Mouse (Mus musculus): ENCODE data around the gene Leng1. TPM values are rescaled to one million over a fixed set of nuclear protein-coding genes. Genes with fewer than 3 reads are reported as not detected.
A peak's percentile ranks its signal among the peaks of the same experiment; 100 is the strongest.

The Leng1 gene
- polyA plus RNA-seq, 1 experiment from 2014 or later, result 14.1 TPM

- WGBS, result 54% methylated on average over 3 of the region's 3 CpGs
- ATAC-seq (ENCODE audit: insufficient number of reproducible peaks, insufficient read depth, low FRiP score, low read depth), result no peak
- Histone ChIP-seq H3K27ac (ENCODE audit: low read length) (no peak overlapping the region), H3K9ac (replicated peaks; ENCODE audit: low read depth, low read length) (peak overlapping the region; percentile 80), H3K4me2 (replicated peaks; ENCODE audit: low read depth, low read length) (peak overlapping the region; percentile 98), H3K36me3 (ENCODE audit: control insufficient read depth, insufficient read depth, low read length) (peaks cover 13% of the 10 kb centered on the region; the same call in 1 of the 2 replicates), H3K27me3 (ENCODE audit: control insufficient read depth, insufficient read depth, low read length) (no peaks in the 10 kb centered on the region), H3K4me3 (ENCODE audit: low read depth, low read length) (peak overlapping the region; percentile 73), H3K9me3 (ENCODE audit: control insufficient read depth, low read depth, low read length) (no peaks in the 10 kb centered on the region), H3K4me1 (ENCODE audit: control insufficient read depth, insufficient read depth, low read length) (peaks cover 18% of the 10 kb centered on the region)
These were observed 35.2 kb downstream of the Leng1 start for GRCm38 (mm10) chr7:3630478-3630815.

DNA sequence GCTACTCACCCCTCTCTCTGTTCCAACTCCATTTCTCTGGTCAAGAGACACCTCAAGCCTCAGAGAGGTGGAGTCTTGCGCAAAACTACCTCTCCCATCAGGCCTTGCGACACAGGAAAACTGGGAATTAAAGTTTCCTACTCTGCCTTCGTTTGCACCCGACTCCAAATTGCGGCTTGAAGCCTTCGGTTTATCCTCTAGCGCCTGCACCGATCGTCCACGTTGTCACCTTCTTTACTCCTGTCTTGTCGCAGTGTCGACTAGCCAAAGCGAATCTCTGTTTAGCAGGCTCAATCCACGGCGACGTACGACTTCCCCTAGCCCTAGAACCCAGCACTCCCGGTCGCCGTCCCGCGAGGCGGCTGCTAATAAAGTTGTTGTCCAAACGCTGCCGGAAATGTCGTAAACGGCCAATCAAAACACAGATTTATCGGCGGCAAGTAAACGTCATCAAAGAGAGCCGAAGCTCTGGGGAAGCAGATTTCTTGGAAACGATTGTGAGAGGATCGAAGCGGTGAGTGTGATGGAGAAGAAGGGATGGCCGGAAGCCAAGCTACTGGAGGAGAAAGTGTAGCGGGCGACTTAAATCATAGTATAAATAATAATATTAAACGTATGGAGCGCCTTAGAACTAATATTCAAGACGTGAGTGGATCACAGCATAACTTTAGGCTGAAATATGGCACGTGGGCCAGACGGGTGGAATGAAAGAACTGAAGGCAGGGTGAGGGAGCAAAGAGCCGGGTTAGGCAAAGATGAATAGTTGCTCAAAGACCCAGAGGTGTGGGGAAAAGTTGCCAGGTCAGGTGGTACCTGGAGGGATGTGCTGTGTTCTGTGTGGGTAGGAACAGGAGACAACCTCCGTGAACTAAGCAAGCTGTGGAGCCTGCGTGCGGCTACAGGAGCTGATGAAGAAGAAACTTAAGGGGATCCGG lies 35.8 kb downstream of the Leng1 start, which contains the start of the genes Tfpt and Prpf31:
TSS of gene Tfpt (minus strand) at position 387 of the 935 bp plus-strand sequence.
TSS of gene Prpf31 (plus strand) at position 443 of the 935 bp plus-strand sequence.
- H3K4me3 ChIP-seq (ENCODE audit: low read depth, low read length), result peak within 1 kb of the TSS; percentile 73
- peak within 1 kb of the TSS; percentile 61; the same call in 1 of the 2 replicates for H3K27ac ChIP-seq (ENCODE audit: low read length)
- 1% methylated on average over 47 of the region's 47 CpGs for WGBS
- no peaks in the 10 kb centered on the region for H3K9me3 ChIP-seq (ENCODE audit: control insufficient read depth, low read depth, low read length)
- ATAC-seq (ENCODE audit: insufficient number of reproducible peaks, insufficient read depth, low FRiP score, low read depth), result peak; percentile 84
- peak within 1 kb of the TSS; percentile 80 for H3K9ac ChIP-seq (replicated peaks; ENCODE audit: low read depth, low read length)
- H3K36me3 ChIP-seq (ENCODE audit: control insufficient read depth, insufficient read depth, low read length), result peaks cover 14% of the 10 kb centered on the region; the same call in 1 of the 2 replicates
- H3K4me2 ChIP-seq (replicated peaks; ENCODE audit: low read depth, low read length), result peak within 1 kb of the TSS; percentile 98
- peaks cover 18% of the 10 kb centered on the region for H3K4me1 ChIP-seq (ENCODE audit: control insufficient read depth, insufficient read depth, low read length)
- H3K27me3 ChIP-seq (ENCODE audit: control insufficient read depth, insufficient read depth, low read length), result no peaks in the 10 kb centered on the region

DNA sequence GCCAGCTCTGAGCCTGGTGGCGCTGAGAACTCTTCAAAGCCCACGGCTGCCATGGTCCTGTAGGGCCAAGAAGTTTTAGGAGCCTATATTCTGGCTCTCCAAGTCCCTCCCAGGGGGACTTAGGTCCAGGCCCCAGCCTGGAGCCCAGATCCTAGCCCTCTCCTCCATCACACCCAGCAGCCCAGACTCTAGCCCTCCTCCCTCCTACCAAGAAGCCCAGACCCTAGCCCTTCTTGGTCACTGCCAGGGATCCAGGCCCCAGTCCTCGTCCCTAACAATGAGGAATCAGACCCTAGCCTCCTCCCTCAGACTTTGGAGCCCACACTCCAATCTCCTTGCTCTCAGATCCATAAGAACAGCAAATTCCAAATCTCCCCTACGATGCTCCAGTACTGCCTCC lies 36.6 kb downstream of the Leng1 start:
- peak; percentile 12; the same call in 1 of the 2 replicates for ATAC-seq (ENCODE audit: insufficient number of reproducible peaks, insufficient read depth, low FRiP score, low read depth)
- 37% methylated on average over 4 of the region's 4 CpGs for WGBS
- Histone ChIP-seq H3K9ac (replicated peaks; ENCODE audit: low read depth, low read length) (peak overlapping the region; percentile 80), H3K36me3 (ENCODE audit: control insufficient read depth, insufficient read depth, low read length) (peaks cover 17% of the 10 kb centered on the region; the same call in 1 of the 2 replicates), H3K4me2 (replicated peaks; ENCODE audit: low read depth, low read length) (peak overlapping the region; percentile 98), H3K27ac (ENCODE audit: low read length) (peak overlapping the region; percentile 61; the same call in 1 of the 2 replicates), H3K4me1 (ENCODE audit: control insufficient read depth, insufficient read depth, low read length) (peaks cover 18% of the 10 kb centered on the region), H3K9me3 (ENCODE audit: control insufficient read depth, low read depth, low read length) (no peaks in the 10 kb centered on the region), H3K27me3 (ENCODE audit: control insufficient read depth, insufficient read depth, low read length) (no peaks in the 10 kb centered on the region), H3K4me3 (ENCODE audit: low read depth, low read length) (peak overlapping the region; percentile 73)

DNA sequence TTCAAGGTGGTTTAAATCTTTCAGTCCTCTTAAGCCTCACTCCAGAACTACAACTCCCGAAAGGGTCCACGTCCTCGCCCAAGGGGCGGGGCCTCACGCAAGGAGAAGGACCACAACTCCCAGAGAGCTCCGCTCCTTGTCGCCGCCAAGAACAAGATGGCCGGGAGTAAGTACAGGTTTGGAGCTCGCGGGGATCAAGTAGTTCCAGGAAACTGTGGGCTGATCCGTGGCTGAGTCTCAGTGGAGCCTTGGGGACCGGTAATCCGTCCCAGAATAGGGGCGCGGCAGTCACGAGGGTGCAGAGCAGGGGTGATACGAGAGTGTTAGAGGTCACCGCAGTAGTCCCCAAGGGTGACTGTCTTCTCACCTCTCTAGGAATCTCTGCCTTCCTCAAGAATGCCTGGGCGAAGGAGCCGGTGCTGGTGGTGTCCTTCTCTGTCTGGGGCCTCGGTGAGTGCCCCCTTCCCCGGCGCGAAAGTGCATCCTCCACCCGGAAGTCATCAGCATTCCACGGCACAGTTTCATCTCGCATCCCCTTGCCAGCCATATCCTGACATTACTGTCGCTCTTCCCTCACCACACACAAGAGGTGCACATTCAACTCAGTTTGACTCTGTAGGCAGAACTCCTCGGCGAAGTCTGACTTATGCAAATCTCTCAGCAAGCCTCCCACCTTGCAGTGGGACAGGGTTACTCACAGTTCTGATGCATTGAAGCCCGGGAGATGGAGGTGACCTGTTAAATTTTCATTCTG lies 48.2 kb downstream of the Leng1 start, which contains the start of gene Ndufa3:
TSS of gene Ndufa3 (plus strand) at position 132 of the 754 bp plus-strand sequence.
- Histone ChIP-seq H3K4me3 (ENCODE audit: low read depth, low read length) (peak within 1 kb of the TSS; percentile 62), H3K4me2 (replicated peaks; ENCODE audit: low read depth, low read length) (peak within 1 kb of the TSS; percentile 36), H3K36me3 (ENCODE audit: control insufficient read depth, insufficient read depth, low read length) (peaks cover 11% of the 10 kb centered on the region; the same call in 1 of the 2 replicates), H3K27me3 (ENCODE audit: control insufficient read depth, insufficient read depth, low read length) (no peaks in the 10 kb centered on the region), H3K9ac (replicated peaks; ENCODE audit: low read depth, low read length) (peak within 1 kb of the TSS; percentile 68), H3K27ac (ENCODE audit: low read length) (peak within 1 kb of the TSS; percentile 7; the same call in 1 of the 2 replicates), H3K4me1 (ENCODE audit: control insufficient read depth, insufficient read depth, low read length) (no peaks in the 10 kb centered on the region), H3K9me3 (ENCODE audit: control insufficient read depth, low read depth, low read length) (no peaks in the 10 kb centered on the region)
- 1% methylated on average over 32 of the region's 32 CpGs for WGBS
- peak; percentile 94 for ATAC-seq (ENCODE audit: insufficient number of reproducible peaks, insufficient read depth, low FRiP score, low read depth)

DNA sequence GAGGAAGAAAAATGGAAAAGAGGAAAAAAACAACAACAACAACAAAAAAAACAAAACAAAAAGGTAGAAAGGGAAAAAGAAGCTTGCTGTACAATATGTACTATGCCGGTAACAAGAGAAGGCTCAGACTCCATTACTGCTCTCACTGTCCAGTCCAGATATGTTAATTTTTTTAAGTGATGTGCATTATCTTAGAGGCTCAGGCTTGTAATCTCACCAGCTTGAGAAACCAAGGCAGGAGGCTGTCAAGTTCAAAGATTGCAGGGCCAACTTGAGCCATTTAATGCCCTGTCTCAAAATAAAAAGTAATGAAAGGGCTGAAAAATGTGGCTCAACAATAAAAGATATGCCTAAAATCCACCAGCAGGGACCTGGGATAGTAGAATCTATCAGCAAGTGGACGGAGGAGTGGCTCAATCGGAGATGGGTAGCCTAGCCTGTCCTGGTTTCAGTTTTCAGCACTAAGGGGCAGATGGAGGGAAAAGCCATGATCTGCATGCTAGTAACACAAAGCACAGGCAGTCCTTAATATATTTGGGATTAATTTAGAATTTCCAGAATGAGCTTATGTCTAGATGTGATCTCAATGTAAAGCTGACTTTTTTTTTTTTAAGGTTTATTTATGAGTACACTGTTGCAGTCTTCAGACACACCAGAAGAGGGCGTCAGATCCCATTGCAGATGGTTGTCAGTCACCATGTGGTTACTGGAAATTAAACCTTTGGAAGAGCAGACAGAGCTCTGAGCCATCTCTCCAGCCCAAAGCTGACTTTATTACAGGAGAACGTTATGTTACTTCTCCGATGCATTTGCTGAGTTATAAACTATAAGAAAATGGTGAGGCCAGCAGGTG lies 49.0 kb downstream of the Leng1 start:
- peak; percentile 10; the same call in 1 of the 2 replicates for ATAC-seq (ENCODE audit: insufficient number of reproducible peaks, insufficient read depth, low FRiP score, low read depth)
- no peaks in the 10 kb centered on the region for H3K9me3 ChIP-seq (ENCODE audit: control insufficient read depth, low read depth, low read length)
- no peak overlapping the region for H3K4me2 ChIP-seq (replicated peaks; ENCODE audit: low read depth, low read length)
- H3K27me3 ChIP-seq (ENCODE audit: control insufficient read depth, insufficient read depth, low read length), result no peaks in the 10 kb centered on the region
- no peaks in the 10 kb centered on the region for H3K4me1 ChIP-seq (ENCODE audit: control insufficient read depth, insufficient read depth, low read length)
- peak overlapping the region; percentile 62; the same call in 1 of the 2 replicates for H3K4me3 ChIP-seq (ENCODE audit: low read depth, low read length)
- H3K9ac ChIP-seq (replicated peaks; ENCODE audit: low read depth, low read length), result no peak overlapping the region
- 36% methylated on average over 6 of the region's 6 CpGs for WGBS
- peaks cover 11% of the 10 kb centered on the region; the same call in 1 of the 2 replicates for H3K36me3 ChIP-seq (ENCODE audit: control insufficient read depth, insufficient read depth, low read length)
- H3K27ac ChIP-seq (ENCODE audit: low read length), result no peak overlapping the region

GRCm38 (mm10) chr7:3616057-3616388 lies 49.6 kb downstream of the Leng1 start, which contains the start of gene Oscar:
Gene Oscar, minus strand, starts transcription at chr7:3616157.
- no peaks in the 10 kb centered on the region for H3K27me3 ChIP-seq (ENCODE audit: control insufficient read depth, insufficient read depth, low read length)
- no peak for ATAC-seq (ENCODE audit: insufficient number of reproducible peaks, insufficient read depth, low FRiP score, low read depth)
- no peaks in the 10 kb centered on the region for H3K9me3 ChIP-seq (ENCODE audit: control insufficient read depth, low read depth, low read length)
- no peak within 1 kb of the TSS for H3K9ac ChIP-seq (replicated peaks; ENCODE audit: low read depth, low read length)
- H3K4me1 ChIP-seq (ENCODE audit: control insufficient read depth, insufficient read depth, low read length), result no peaks in the 10 kb centered on the region
- H3K4me3 ChIP-seq (ENCODE audit: low read depth, low read length), result peak within 1 kb of the TSS; percentile 62; the same call in 1 of the 2 replicates
- 82% methylated on average over 4 of the region's 4 CpGs for WGBS
- peaks cover 11% of the 10 kb centered on the region; the same call in 1 of the 2 replicates for H3K36me3 ChIP-seq (ENCODE audit: control insufficient read depth, insufficient read depth, low read length)
- H3K4me2 ChIP-seq (replicated peaks; ENCODE audit: low read depth, low read length), result no peak within 1 kb of the TSS
- H3K27ac ChIP-seq (ENCODE audit: low read length), result no peak within 1 kb of the TSS

GRCm38 (mm10) chr7:3614021-3614420 lies 51.6 kb downstream of the Leng1 start:
- H3K4me2 ChIP-seq (replicated peaks; ENCODE audit: low read depth, low read length), result no peak overlapping the region
- peaks cover under 1% of the 10 kb centered on the region; the same call in 1 of the 2 replicates for H3K36me3 ChIP-seq (ENCODE audit: control insufficient read depth, insufficient read depth, low read length)
- no peaks in the 10 kb centered on the region for H3K4me1 ChIP-seq (ENCODE audit: control insufficient read depth, insufficient read depth, low read length)
- H3K4me3 ChIP-seq (ENCODE audit: low read depth, low read length), result no peak overlapping the region
- no peaks in the 10 kb centered on the region for H3K27me3 ChIP-seq (ENCODE audit: control insufficient read depth, insufficient read depth, low read length)
- 82% methylated on average over 3 of the region's 3 CpGs for WGBS
- ATAC-seq (ENCODE audit: insufficient number of reproducible peaks, insufficient read depth, low FRiP score, low read depth), result no peak
- no peak overlapping the region for H3K9ac ChIP-seq (replicated peaks; ENCODE audit: low read depth, low read length)
- H3K27ac ChIP-seq (ENCODE audit: low read length), result no peak overlapping the region
- no peaks in the 10 kb centered on the region for H3K9me3 ChIP-seq (ENCODE audit: control insufficient read depth, low read depth, low read length)

All from stomach, embryonic 14.5 days (tissue).